Mouse (Mus musculus) embryonic fibroblast, embryonic 13.5 days (primary cell): ENCODE measurements at regions not wholly inside any gene's neighbourhood (a gene's known extent, or its start where the extent isn't known, plus 50 kb on each side); places are given as distances from the start of the nearest gene placed in this dataset.
A peak's percentile ranks its signal among the peaks of the same experiment; 100 is the strongest.

ENCODE experiments used
- H3K27ac ChIP-seq: 2 replicates; pipeline ENCODE4 v1.5.1; 2012; ENCODE audit warnings: low read length, control low read depth, inconsistent platforms; ENCODE audit not compliant: insufficient read depth
- H3K4me1 ChIP-seq: 2 replicates; pipeline ENCODE4 v1.6.1; 2011; ENCODE audit warnings: low read length; ENCODE audit not compliant: control insufficient read depth, insufficient read depth
- H3K4me3 ChIP-seq: 2 replicates; pipeline ENCODE4 v1.5.1; 2011; ENCODE audit warnings: mild to moderate bottlenecking, control low read depth, low read length; ENCODE audit not compliant: insufficient read depth
- CTCF ChIP-seq: IDR thresholded peaks from 2 replicates; pipeline ENCODE4 v1.5.1; 2011; ENCODE audit warnings: mild to moderate bottlenecking, control low read depth, low read length, moderate library complexity, borderline replicate concordance; ENCODE audit not compliant: insufficient read depth
- POLR2A ChIP-seq: IDR thresholded peaks from 2 replicates; pipeline ENCODE4 v1.6.1; 2011; ENCODE audit warnings: low read depth, mild to moderate bottlenecking, control low read depth, low read length, moderate library complexity

DNA sequence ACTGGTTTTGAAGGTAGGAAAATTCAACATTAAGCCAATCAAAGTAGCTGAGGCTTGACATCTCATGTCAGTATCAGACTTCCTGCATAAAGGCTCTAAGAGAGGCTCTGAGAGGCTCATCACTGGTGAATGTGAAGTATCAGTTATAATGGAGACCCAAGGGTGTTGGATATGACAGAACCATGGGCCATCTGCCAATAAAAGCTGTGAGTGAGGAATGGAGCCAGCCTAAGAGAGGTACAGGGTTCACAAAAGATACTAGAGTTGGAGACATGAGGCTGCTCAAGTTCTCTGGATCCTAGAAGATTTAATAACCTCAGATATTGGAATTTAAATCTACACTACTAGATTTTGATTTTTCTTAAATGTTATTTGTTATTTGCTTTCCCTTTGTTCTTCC lies 440.1 kb upstream of the BC052040 start:
- no peak overlapping the region for H3K27ac ChIP-seq
- no peak overlapping the region for H3K4me3 ChIP-seq
- TF ChIP-seq POLR2A, result no peak
- TF ChIP-seq CTCF, result no peak
- no peaks in the 10 kb centered on the region for H3K4me1 ChIP-seq

- no peak overlapping the region for H3K4me3 ChIP-seq
- H3K27ac ChIP-seq, result 0 out of 2 replicates have a peak overlapping the region, but pooled peaks have one; percentile 26
- H3K4me1 ChIP-seq, result no peaks in the 10 kb centered on the region
- no peak for TF ChIP-seq CTCF
- no peak for TF ChIP-seq POLR2A
Observed at GRCm38 (mm10) chr2:115172111-115172510, 409.4 kb upstream of the BC052040 start.

GRCm38 (mm10) chr2:115177076-115177475 lies 404.4 kb upstream of the BC052040 start:
- Histone ChIP-seq H3K27ac (no peak overlapping the region), H3K4me3 (no peak overlapping the region), H3K4me1 (no peaks in the 10 kb centered on the region)
- TF ChIP-seq POLR2A, result no peak
- TF ChIP-seq CTCF, result no peak

DNA sequence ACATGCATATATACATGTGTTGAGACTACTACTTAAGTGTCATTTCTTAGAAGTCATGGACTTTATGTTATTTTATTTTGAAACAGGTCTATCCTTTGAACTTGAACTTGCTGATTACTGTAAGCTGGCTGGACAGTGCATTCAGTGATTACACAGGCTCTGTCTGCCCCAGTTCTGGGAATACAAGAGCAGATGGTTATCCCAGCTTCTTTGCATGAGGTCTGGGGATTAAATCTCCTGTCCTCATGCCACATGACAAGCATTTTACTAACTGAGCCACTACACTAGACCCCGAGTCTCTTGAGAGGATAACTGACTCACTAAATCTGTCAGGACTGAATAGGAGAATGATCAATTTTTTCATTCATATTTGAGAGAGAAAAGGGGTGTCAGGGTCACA lies 403.6 kb upstream of the BC052040 start:
- H3K27ac ChIP-seq, result no peak overlapping the region
- no peaks in the 10 kb centered on the region for H3K4me1 ChIP-seq
- no peak for TF ChIP-seq CTCF
- TF ChIP-seq POLR2A, result no peak
- H3K4me3 ChIP-seq, result no peak overlapping the region

DNA sequence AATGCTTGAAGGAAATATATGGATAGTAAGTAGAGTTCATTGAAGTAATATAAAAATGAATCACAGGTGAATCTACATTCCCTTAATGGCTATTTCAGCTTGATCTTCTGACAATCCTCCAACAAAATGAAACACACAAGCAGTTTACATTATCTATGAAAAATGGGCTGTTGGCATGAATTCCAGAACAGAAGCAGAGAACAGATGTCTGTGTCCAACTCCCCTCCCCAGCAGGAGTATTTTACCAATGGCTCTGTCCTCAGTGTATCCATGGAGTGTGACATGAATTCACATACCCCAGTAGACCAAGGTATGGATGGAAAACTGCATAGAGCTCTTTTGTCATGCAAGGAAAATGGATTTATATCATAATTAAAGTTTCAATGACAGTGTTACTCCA lies 370.3 kb upstream of the BC052040 start:
- TF ChIP-seq POLR2A, result no peak
- no peak for TF ChIP-seq CTCF

GRCm38 (mm10) chr2:115213181-115213970 lies 368.1 kb upstream of the BC052040 start:
- no peak for TF ChIP-seq CTCF
- TF ChIP-seq POLR2A, result no peak
- no peak overlapping the region for H3K4me3 ChIP-seq
- no peak overlapping the region for H3K27ac ChIP-seq
- H3K4me1 ChIP-seq, result no peaks in the 10 kb centered on the region

More for the DNA sequence above, 370.3 kb upstream of the BC052040 start:
- Histone ChIP-seq H3K4me1 (no peaks in the 10 kb centered on the region), H3K27ac (no peak overlapping the region), H3K4me3 (no peak overlapping the region)

DNA sequence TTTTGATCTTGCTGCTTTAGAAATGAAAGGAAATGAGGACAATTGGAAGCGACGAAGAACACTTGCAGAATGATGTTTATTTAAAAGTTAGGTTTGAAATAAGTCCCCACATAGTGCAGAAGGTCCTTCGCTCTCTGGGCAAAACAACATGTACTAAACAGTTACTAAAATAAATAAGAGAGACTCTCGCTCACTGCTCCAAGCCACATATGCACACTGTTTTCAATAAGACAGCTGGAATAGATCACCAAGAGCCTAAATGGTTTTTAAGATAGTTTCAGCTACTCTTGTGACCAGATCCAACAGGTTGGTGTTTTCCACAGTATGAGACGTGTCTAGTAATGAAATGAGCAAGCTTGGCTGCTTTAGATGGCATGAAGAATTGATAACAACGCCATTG lies 367.2 kb upstream of the BC052040 start:
- Histone ChIP-seq H3K4me1 (no peaks in the 10 kb centered on the region), H3K4me3 (no peak overlapping the region), H3K27ac (no peak overlapping the region)
- TF ChIP-seq POLR2A (no peak), CTCF (no peak)

DNA sequence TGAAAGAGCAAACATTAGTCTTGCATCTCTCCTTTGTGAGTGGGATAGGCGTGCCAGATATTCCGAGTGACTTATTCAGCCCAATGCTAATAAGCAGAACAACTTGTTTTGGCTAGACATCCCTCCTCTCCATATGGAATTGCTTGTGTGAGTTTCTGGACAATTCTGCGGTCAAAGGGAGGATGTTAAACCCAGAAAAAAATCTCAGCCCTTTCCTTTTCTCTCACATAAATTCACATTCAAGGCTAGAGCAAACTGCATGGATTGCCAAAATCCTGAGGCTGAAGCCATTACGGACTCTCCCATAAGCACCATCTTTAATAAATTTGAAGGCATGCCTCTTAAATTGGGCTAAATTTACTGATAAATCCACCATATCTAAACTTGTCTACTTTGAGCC lies 351.5 kb upstream of the BC052040 start:
- Histone ChIP-seq H3K4me1 (no peaks in the 10 kb centered on the region), H3K4me3 (no peak overlapping the region), H3K27ac (peak overlapping the region; percentile 44; the same call in 1 of the 2 replicates)
- TF ChIP-seq POLR2A (no peak), CTCF (no peak)

GRCm38 (mm10) chr2:115247673-115248072 lies 333.8 kb upstream of the BC052040 start:
- TF ChIP-seq POLR2A (no peak), CTCF (no peak)
- Histone ChIP-seq H3K4me1 (peaks cover 6% of the 10 kb centered on the region; the same call in 1 of the 2 replicates), H3K4me3 (no peak overlapping the region), H3K27ac (no peak overlapping the region)

DNA sequence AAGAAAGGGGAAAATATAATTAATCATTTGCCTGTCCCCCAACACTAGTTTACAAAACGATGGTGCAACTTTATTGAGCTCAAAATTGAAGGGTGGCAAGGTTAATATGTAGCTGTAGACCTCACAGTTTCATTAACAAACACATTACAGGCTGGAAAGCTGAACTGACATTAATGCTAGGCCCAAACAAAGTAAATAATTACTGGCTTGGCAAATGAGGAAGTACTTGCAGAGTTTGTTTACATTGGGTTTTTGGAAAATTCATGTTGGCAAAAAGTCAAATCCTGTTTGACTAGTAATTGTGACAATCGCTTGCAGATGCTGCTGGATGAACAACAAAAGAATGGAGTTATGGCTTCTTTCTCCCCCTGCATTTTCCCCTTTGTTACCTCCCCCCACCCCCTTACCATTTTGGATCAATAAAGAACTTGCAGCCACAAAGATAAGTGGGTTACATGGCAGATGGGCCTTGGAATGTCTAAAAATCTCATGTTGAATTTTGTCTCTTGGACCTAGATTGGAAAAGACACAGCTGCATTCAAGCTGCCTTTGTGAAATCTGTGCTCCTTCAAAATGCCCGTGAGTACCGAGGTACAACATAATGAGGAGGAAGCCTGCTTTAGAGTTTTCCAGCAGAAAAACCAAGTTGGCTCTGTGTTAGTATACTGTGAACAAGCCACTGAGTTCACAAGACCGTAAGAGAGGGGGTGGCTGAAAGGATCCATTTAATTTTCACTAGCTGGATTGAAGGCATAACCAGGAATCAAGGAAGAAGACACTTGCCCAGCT lies 331.3 kb upstream of the BC052040 start:
- no peak overlapping the region for H3K4me3 ChIP-seq
- TF ChIP-seq CTCF (no peak), POLR2A (no peak)
- H3K27ac ChIP-seq, result no peak overlapping the region
- H3K4me1 ChIP-seq, result peaks cover 6% of the 10 kb centered on the region; the same call in 1 of the 2 replicates
